Mouse (Mus musculus) lung, postnatal 25 days (tissue): ENCODE data around the gene 1700015F17Rik.

Experiments
- DNase-seq: peaks from one replicate; pipeline ENCODE4 v3.0.0; 2022; ENCODE audit warnings: low spot score

The 1700015F17Rik gene

GRCm38 (mm10) chr5:5423723-5424171 lies 55.2 kb downstream of the 1700015F17Rik start:
- DNase-seq, result no peak

GRCm38 (mm10) chr5:5423081-5423480 lies 55.9 kb downstream of the 1700015F17Rik start:
- no peak for DNase-seq

DNA sequence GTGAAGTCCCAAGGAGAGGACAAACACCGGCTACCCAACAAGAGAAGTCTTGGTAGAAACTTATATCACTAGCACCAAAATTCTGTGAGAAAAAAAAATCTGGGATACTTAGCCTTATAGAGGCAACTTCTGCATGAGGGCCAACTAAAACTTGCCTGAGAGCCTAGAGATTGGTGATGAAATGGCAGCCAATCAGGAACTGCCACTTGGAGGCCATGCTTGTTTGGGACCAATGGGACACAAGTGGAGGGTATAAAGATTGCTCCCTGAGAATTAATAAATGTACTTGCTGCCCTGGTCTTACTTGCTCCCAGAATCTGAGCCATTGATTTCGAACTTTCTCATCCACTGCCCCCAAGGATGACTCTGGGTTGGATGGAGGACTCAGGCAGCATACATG lies 57.5 kb downstream of the 1700015F17Rik start:
- no peak for DNase-seq

GRCm38 (mm10) chr5:5419992-5420455 lies 58.9 kb downstream of the 1700015F17Rik start, which contains the start of gene Cdk14:
TSS of gene Cdk14 (minus strand) at chr5:5420312.
- DNase-seq, result peak; percentile 54

DNA sequence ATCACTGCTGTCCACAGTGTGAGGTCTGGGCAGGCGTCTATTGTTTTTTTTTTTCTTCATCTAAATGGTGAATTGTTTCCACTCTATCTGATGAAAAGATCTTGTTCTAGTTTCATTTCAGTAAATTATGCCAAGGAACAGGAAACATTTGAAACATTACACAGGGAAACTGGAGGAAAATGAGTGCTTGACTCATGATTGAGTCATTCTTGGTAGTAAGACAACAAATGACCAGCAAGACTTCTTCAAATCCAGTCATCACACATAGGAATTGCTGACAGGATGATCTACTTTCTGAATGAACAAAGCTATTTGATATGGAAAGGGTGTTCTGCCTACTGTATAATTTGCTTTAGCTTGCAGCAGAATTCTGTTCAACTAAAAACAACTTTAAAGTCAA lies 59.7 kb downstream of the 1700015F17Rik start:
- peak; percentile 16 for DNase-seq

DNA sequence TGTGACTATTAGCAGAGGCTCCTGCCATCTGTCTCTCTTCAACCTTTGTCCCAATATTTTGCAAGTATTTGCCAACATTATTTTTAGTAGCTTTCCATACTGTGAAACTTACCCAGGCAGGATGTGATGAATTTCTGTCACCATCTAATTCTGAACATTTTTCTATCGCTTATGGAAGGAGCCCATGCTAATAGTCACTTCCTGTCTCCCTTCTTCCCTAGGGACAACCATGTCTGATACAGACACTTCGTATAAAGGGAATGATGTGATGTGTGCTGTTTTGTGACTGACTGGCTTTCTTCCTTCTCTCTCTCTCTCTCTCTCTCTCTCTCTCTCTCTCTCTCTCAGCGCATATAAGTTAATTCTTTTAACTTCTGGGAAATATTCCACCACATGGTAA lies 64.1 kb downstream of the 1700015F17Rik start:
- no peak for DNase-seq

GRCm38 (mm10) chr5:5411886-5412285 lies 67.1 kb downstream of the 1700015F17Rik start:
- DNase-seq, result no peak

DNA sequence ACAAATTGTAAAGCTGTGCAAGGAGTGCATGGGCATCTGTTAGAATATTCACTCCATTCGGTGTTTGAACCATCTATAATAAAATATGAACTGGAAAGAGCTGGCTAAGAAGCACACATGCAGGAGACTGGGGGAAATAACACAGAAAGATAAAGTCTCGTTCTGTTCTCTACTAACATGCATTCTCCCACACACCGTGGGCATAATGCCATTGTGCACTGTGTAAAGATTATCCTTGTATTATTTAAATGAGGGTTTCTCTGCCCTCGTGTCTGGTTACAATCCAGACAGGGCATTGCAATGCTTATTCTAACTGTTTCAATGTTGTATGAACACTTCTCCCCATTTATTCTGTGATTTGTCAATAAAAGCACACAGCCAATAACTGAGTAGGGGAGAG lies 77.0 kb downstream of the 1700015F17Rik start:
- no peak for DNase-seq

GRCm38 (mm10) chr5:5392786-5393185 lies 86.2 kb downstream of the 1700015F17Rik start:
- DNase-seq, result no peak
